Mouse (Mus musculus) c-Kit-positive CD71-negative TER-119-negative erythroid progenitor cells, embryonic 14.5 days (primary cell): Measurements from ENCODE around the gene Fut11.
A peak's percentile ranks its signal among the peaks of the same experiment; 100 is the strongest.

ENCODE experiments used
- DNase-seq: peaks from one replicate; pipeline ENCODE4 v3.0.0-alpha.2; 2013; ENCODE audit warnings: low read depth

Gene Fut11

DNA sequence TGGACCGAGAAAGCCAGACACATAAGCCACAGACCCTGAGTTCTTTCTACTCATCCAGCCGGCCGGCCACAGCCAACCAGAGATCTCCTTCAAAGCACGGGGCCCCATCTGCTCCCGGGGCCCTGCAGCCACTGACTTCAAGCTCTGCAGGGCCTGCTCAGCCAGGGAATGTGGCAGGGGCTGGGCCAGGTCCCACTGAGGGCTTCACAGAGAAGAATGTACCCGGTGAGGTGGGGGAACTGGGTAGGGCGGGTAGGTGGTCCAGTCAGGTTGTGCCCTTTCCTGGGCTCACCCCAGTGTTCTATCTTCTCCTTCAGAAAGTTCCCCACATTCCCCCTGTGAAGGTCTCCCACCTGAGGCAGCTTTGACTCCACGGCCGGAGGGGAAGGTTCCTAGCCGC, 23.7 kb downstream of the Fut11 start:
- DNase-seq = no peak

DNA sequence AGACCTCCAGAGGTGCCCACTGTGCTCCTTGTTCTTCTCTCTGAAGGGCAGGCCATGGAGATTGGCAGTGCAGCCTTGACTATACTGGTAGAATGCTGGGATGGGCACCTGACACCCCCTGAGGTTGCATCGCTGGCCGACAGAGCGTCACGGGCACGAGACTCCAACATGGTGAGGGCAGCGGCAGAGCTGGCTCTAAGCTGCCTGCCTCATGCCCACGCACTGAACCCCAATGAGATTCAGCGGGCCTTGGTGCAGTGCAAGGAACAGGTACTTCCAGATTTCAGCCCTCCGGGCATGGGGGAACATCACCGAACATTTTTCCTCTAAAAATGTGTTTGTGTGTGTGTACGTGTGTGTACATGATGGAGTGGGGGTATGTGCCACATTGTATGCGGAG, 25.0 kb downstream of the Fut11 start:
- DNase-seq = no peak

DNA sequence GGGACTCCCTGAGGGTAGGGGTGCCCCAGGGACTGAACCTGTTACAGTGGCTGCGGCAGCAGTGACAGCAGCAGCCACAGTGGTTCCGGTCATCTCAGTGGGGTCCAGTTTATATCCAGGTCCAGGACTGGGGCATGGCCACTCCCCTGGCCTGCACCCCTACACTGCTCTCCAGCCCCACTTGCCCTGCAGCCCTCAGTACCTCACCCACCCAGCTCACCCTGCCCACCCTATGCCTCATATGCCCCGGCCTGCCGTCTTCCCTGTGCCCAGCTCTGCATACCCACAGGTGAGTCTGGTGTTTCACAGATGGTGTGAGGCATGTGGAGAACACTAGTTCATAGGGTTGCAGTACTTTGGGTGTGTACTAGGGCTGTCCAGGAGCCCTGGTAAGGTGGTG, 26.6 kb downstream of the Fut11 start:
- DNase-seq = no peak

- no peak for DNase-seq
These were observed 28.2 kb downstream of the Fut11 start for GRCm38 (mm10) chr14:20723006-20723405.

GRCm38 (mm10) chr14:20724043-20724442, 29.3 kb downstream of the Fut11 start:
- DNase-seq = no peak

GRCm38 (mm10) chr14:20725660-20726339, 31.0 kb downstream of the Fut11 start:
- no peak for DNase-seq

DNA sequence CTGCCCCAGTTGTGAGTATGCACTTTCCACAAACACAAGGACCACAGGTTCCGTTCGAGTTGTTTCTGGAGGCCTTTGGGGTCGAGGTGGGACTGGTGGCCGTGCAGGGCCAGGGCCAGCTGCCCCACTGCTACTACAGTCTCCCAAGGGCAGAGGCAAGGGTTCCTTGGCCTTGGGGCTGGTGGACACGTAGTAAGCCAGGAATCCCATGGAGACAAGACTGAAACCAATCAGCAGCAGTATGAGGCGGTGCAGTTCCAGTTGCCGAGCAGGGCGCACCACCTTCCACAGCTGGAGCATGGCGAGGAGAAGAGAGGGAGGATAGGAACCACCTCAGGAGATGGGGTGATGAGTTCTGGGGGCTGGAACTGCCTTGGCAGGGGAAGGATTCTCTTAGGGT, 35.1 kb downstream of the Fut11 start:
- no peak for DNase-seq

DNA sequence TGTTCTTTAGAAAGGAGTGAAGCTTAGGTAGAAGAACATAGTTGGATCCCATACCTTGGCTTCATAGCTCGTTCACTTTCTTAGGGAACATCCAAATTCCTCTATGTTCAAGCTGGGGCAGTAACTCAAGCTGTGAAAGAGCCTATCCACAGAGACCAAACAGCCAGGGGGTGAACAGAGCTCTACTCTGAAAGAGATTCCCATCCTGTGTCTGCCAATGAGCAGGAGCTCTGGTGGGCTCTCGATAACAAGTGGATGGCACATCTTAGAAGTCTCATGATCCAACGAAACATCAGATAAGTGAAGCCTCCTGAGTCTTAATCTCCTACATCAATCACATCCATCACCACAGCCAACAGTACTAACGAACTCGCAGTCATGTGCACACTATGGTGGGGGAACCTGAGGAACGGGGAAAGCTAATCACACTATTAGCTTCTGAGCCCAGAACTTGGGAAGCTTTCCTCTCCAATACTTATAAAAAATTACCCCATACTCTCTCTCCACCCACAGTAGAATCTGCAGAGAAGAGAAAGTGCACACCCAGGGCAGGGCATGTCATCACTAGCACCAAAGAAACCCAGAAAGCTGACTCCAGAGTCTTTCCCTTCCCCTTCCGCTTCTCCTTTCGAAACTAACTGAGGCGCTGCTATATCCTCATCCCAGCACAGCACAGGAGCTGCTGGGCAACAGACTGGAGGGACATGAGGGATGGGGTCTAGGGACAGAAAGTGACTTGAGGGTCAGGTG, 36.3 kb downstream of the Fut11 start:
- no peak for DNase-seq

GRCm38 (mm10) chr14:20733041-20733951, 38.5 kb downstream of the Fut11 start:
- peak; percentile 46 for DNase-seq

- DNase-seq = peak; percentile 81
These were observed 39.4 kb downstream of the Fut11 start, which contains the start of gene Ndst2 for GRCm38 (mm10) chr14:20733952-20734774. Ndst2 (minus strand) TSS chr14:20734562.

- no peak for DNase-seq
These were observed 40.3 kb downstream of the Fut11 start for GRCm38 (mm10) chr14:20735052-20735451.

- no peak for DNase-seq
These were observed 41.2 kb downstream of the Fut11 start for GRCm38 (mm10) chr14:20735892-20736390.

- DNase-seq = peak; percentile 42
These were observed 42.5 kb downstream of the Fut11 start for GRCm38 (mm10) chr14:20737306-20737705.

DNA sequence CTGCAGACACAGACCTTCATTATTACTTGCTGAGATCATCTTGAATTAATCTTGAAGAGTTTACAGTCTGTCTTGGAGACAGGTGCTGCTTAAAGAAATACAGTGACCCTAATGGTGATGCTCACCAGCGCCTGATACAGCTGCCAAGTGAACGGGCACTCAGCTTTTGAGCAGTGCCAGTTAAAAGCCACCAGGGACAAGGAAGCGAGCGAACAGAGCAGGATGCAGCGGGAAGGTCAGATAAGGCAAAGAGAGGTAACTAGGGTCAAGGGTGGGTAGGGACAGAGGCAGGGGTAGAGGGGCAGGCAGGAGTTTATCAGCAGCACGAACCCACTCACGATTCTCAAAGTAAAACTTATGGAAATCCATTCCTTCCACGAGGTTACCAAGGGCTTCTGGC, 43.7 kb downstream of the Fut11 start:
- no peak for DNase-seq

GRCm38 (mm10) chr14:20741301-20741700, 46.5 kb downstream of the Fut11 start:
- no peak for DNase-seq

GRCm38 (mm10) chr14:20743614-20744013, 48.8 kb downstream of the Fut11 start:
- no peak for DNase-seq

DNA sequence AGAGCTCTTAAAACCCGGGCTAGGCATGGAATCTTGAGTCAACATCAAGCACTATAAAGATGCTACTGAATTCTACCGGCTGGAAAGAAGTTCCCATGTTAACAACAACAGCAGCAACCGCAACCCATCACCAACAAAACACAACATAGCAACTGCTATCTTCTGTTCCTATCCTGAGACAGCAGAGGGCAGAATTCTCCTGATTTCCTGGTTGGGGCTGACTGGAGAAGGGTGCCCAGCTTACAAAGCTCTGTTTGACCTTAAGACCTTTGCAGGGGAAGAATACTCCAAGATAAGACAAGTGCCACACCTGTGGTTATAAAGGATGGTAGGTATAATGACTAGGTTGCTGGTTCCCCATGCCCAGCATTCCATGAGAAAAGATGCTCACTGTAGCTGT, 52.2 kb downstream of the Fut11 start:
- DNase-seq = no peak

DNA sequence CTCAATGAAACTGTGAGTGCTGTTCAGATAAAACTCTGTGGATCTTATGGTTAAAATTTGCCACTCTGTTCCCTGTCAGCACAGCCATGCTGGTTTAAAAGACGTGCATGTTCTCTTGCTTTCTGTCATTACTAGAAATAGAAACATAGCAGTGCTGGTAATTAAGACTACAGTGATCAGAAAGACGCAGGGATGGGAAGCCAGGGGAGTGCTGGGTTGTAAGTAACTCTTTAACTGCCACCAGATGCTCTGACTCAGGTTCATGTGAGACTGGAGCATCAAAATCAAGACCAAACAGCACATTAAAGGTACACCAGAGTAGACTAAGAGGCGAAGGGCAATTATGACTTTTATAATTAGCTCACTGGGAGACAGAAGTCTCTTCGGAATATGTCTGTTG, 53.6 kb downstream of the Fut11 start:
- no peak for DNase-seq

DNA sequence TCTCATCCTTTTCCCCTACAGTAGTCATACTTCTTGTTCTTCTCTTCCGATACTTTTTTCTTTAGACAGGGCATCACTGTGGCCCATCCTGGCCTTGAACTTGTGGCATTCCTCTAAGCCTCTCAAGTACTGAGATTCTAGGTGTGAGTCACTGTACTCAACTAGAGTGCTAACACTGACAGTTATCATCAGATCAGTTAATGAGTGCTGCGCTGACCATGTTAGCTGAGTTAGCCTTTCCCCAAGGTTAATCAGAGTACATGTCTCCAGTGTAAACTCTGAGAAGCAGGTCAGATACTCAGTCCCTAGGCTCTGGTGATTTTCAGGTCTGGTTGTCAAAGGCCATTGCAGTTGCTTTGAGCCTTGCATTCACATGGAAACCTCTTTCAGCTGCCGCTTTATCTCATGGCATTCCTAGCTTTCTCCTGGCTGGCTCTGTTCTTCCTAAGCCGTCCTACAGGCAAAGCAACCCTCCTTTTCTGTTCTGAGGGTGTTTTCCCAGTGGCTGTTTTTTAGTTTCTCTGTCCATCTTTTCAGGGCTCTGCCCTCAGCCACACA, 54.8 kb downstream of the Fut11 start:
- DNase-seq = no peak

- DNase-seq = no peak
These were observed 55.7 kb downstream of the Fut11 start for GRCm38 (mm10) chr14:20750503-20750902.
